Mouse (Mus musculus) C2C12 (cell line): ENCODE data around the gene Tmem132a. TPM values are rescaled to one million over a fixed set of nuclear protein-coding genes. Genes with fewer than 3 reads are reported as not detected.

Source experiments
- H3K27me3 ChIP-seq: one replicate; pipeline ENCODE4 v1.6.1; 2011; ENCODE audit not compliant: control insufficient read depth, insufficient read depth, insufficient read length
- H3K36me3 ChIP-seq: one replicate; pipeline ENCODE4 v1.6.1; 2011; ENCODE audit not compliant: control insufficient read depth, insufficient read depth
- H3K4me3 ChIP-seq: one replicate; pipeline ENCODE4 v1.5.1; 2011; ENCODE audit warnings: mild to moderate bottlenecking, control low read depth; ENCODE audit not compliant: poor library complexity, insufficient read depth, severe bottlenecking
- H3K79me2 ChIP-seq: one replicate; pipeline ENCODE4 v1.6.1; 2011; ENCODE audit not compliant: control insufficient read depth, insufficient read depth
- H3K79me3 ChIP-seq: one replicate; pipeline ENCODE4 v1.6.1; 2011; ENCODE audit warnings: low read depth, control low read depth
- H3ac ChIP-seq: one replicate; pipeline ENCODE3; 2011; ENCODE audit warnings: low read depth; ENCODE audit not compliant: control insufficient read depth, insufficient read length
- CEBPB ChIP-seq: IDR thresholded peaks from one replicate; pipeline ENCODE4 v1.6.1; 2011; ENCODE audit warnings: low read depth, mild to moderate bottlenecking, control low read depth, moderate library complexity
- CTCF ChIP-seq: IDR thresholded peaks from one replicate; pipeline ENCODE4 v1.5.1; 2011; ENCODE audit not compliant: control insufficient read depth, insufficient read depth, insufficient read length
- FOSL1 ChIP-seq: IDR thresholded peaks from one replicate; pipeline ENCODE4 v1.8.0; 2011; ENCODE audit warnings: mild to moderate bottlenecking, low read length; ENCODE audit not compliant: poor library complexity, insufficient read depth, severe bottlenecking
- MAX ChIP-seq: IDR thresholded peaks from one replicate; pipeline ENCODE4 v1.6.1; 2011; ENCODE audit warnings: mild to moderate bottlenecking, control low read depth
- MYOD1 ChIP-seq: IDR thresholded peaks from one replicate; pipeline ENCODE4 v1.6.1; 2011; ENCODE audit warnings: low read depth; ENCODE audit not compliant: control insufficient read depth, insufficient read length
- MYOG ChIP-seq: IDR thresholded peaks from one replicate; pipeline ENCODE4 v1.6.1; 2011; ENCODE audit not compliant: control insufficient read depth, insufficient read length; ENCODE audit errors: extremely low read depth
- USF1 ChIP-seq: IDR thresholded peaks from one replicate; pipeline ENCODE4 v1.6.1; 2011; ENCODE audit warnings: low read depth, mild to moderate bottlenecking, control low read depth, moderate library complexity
- polyA plus RNA-seq: library from polyadenylated mRNA; unstranded; fragments of >200 nt; fragmentation: generic; extraction: Trizol; gene quantifications from one replicate; pipeline ENCODE4 v1.2.1, GENCODE M21; 2012; ENCODE audit warnings: missing spikeins

The Tmem132a gene
- polyA plus RNA-seq, 1 experiment, result 130 TPM

DNA sequence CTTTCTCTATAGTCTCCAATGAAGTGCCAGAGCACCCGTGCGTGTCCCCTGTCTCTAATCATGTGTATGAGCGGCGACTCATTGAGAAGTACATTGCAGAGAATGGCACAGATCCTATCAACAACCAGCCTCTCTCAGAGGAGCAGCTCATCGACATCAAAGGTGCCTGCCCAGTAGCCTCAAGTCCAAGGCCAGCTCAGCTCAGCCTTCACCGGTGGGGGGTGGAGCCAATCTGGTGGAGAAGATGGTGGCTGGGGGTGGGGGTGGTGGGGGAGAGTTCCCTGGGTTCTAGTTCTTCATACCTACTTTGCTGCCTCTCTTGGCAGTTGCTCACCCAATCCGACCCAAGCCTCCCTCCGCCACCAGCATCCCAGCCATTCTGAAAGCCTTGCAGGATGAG is 27.8 kb upstream of the Tmem132a start:
- peaks cover 46% of the 10 kb centered on the region for H3K79me2 ChIP-seq
- TF ChIP-seq FOSL1, result no peak
- TF ChIP-seq MYOG, result no peak
- no peak for TF ChIP-seq MAX
- TF ChIP-seq CTCF, result no peak
- TF ChIP-seq MYOD1, result no peak
- no peak for TF ChIP-seq CEBPB
- TF ChIP-seq USF1, result no peak
- no peak overlapping the region for H3K4me3 ChIP-seq
- no peak overlapping the region for H3ac ChIP-seq
- peaks cover 36% of the 10 kb centered on the region for H3K79me3 ChIP-seq
- peaks cover 54% of the 10 kb centered on the region for H3K36me3 ChIP-seq
- H3K27me3 ChIP-seq, result no peaks in the 10 kb centered on the region

DNA sequence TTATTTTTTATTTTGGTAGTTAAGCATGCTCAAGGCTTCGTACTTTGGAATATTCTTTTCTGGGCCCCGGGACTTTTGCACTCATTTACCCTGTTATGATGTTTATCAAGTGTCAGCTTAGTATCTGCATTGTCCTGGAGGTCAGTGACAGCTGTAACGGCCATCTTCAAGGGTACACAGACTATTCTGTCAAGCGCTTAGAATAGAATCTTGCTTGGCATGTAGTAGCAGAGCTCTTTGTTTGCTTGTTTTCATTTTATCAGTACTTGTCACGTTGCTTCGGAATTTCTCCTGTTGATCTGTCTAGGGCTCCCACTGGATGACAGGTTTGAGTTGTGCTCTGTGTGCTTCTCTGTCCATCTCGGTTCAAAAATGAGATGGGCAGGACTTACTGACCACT is 27.1 kb upstream of the Tmem132a start:
- H3K79me3 ChIP-seq, result peaks cover 34% of the 10 kb centered on the region
- no peaks in the 10 kb centered on the region for H3K27me3 ChIP-seq
- no peak for TF ChIP-seq USF1
- no peak for TF ChIP-seq MYOD1
- TF ChIP-seq CEBPB, result no peak
- TF ChIP-seq CTCF, result no peak
- TF ChIP-seq MYOG, result no peak
- no peak for TF ChIP-seq MAX
- TF ChIP-seq FOSL1, result no peak
- peaks cover 46% of the 10 kb centered on the region for H3K79me2 ChIP-seq
- no peak overlapping the region for H3K4me3 ChIP-seq
- H3ac ChIP-seq, result no peak overlapping the region
- peaks cover 47% of the 10 kb centered on the region for H3K36me3 ChIP-seq

DNA sequence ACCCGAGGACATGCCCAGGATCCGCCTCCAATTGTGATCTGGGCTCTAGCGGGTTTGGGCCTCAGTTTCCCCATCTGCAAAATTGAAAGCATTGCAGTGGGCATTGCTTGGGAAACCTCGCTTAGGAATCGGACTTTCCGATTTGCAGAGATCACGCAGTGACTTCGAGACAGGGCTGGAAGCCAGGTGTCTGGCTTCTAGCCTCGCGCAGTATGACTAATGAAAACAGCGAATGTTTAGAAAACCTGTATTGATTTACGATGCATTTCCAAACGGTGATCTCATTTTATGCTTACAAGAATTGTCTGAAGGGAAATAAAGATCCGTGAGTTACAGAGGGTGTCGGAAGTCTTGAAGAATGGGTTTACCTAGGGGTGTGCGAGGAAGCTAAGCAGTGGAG is 26.0 kb upstream of the Tmem132a start:
- Histone ChIP-seq H3K36me3 (peaks cover 36% of the 10 kb centered on the region), H3K4me3 (peak overlapping the region; percentile 97), H3ac (peak overlapping the region; percentile 80), H3K79me3 (peaks cover 34% of the 10 kb centered on the region), H3K79me2 (peaks cover 46% of the 10 kb centered on the region), H3K27me3 (no peaks in the 10 kb centered on the region)
- TF ChIP-seq MAX (no peak), MYOD1 (peak; percentile 2)

DNA sequence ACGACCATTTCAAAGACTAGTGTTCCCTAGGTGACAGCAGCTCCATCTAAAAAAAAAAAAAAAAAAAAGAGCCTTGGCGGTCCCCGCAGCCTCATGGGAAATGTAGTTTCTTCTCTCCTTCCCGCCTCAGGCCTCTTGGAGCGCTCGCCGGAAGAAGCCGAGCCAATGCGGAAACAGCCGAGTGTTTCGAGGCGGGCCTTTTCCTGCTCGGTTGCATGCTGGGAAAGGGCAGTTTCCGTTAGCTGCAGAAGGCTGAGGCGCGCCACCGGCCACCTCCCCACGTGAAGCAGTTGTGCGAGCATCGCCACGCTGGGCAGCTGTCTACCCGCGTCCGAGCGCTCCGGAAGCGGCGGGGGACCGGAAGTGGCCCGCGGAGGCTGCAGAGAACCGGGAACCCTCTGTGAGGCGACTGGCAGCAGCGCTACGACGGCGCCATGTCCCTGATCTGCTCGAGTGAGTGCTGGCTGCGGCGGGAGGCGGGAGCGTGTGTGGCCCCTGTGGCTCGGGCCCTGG is 25.3 kb upstream of the Tmem132a start, which contains the start of gene Prpf19:
Prpf19 (plus strand) TSS at position 216 of the 513 bp plus-strand sequence.
- H3K27me3 ChIP-seq, result no peaks in the 10 kb centered on the region
- H3ac ChIP-seq, result peak within 1 kb of the TSS; percentile 80
- peaks cover 34% of the 10 kb centered on the region for H3K79me3 ChIP-seq
- H3K79me2 ChIP-seq, result peaks cover 46% of the 10 kb centered on the region
- peaks cover 30% of the 10 kb centered on the region for H3K36me3 ChIP-seq
- H3K4me3 ChIP-seq, result peak within 1 kb of the TSS; percentile 97
- TF ChIP-seq USF1 (peak; percentile 10), FOSL1 (no peak), CTCF (no peak), CEBPB (no peak), MYOG (no peak), MYOD1 (no peak), MAX (peak; percentile 94)

DNA sequence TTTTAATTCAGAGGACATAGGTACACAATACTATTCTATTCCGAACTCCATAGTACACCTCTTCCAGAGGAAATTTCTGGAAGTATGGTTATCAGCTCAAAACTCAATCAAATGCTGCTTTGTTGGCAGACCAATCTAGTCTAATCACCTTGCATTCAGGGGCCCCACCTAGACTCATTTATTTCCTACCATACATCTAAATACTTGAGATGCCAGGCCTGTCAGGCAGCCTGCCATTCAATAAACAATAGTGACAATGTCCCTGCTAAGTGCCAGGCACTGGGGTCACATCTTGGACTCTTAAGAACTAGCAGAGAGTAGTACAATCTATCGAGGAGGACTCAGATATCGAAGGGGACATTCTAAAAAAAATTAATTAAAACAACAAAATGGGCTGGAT is 22.5 kb upstream of the Tmem132a start:
- TF ChIP-seq CEBPB (no peak), FOSL1 (no peak), MAX (no peak), USF1 (no peak), MYOG (no peak), CTCF (no peak), MYOD1 (no peak)
- peaks cover 21% of the 10 kb centered on the region for H3K79me2 ChIP-seq
- H3K36me3 ChIP-seq, result peaks cover 2% of the 10 kb centered on the region
- H3ac ChIP-seq, result no peak overlapping the region
- H3K27me3 ChIP-seq, result no peaks in the 10 kb centered on the region
- no peak overlapping the region for H3K4me3 ChIP-seq
- peaks cover 19% of the 10 kb centered on the region for H3K79me3 ChIP-seq

DNA sequence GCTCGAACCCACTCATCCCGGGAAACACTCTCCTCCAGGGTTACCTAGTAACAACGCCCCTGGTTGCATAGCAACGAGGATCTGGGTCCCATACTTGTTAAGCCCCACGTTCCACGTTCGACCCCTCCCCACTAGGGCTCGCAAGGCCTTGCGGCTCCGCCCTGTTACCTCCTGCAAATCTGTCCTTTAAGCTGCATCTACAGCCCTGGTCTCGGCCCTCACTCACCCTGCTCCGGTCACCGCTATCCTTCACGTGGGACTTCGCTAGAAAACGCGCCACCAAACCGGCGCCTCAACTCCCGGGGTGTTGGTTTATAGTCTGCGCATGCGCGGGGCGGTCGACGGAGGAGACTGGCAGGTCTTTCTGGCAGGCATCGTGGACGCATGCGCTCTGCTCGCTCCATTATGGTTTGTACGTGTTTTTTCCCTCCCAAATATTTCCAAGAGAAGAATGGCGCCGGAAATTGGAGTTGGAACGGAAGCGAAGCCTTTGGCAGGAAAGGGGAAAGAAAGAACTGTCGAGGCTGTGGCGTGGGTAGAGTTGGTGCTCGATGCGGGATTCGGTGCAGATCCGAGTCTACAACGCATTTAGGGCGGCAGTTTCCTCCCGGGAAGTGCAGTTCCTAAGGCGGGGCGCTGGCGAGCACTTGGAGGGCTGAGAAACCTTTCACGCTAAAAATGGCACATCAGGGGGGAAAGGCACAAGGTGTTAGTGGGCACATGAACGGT is 11.8 kb upstream of the Tmem132a start, which contains the start of gene Tmem109:
Tmem109 (minus strand) TSS at position 576 of the 729 bp plus-strand sequence.
- Histone ChIP-seq H3K27me3 (no peaks in the 10 kb centered on the region), H3ac (peak within 1 kb of the TSS; percentile 78), H3K79me2 (peaks cover 50% of the 10 kb centered on the region), H3K4me3 (peak within 1 kb of the TSS; percentile 72), H3K79me3 (peaks cover 42% of the 10 kb centered on the region), H3K36me3 (peaks cover 16% of the 10 kb centered on the region)
- TF ChIP-seq MAX (peak; percentile 83), CEBPB (no peak), CTCF (peak; percentile 20)
